Mouse (Mus musculus) CH12.LX (cell line): ENCODE measurements around the gene Zmynd10. TPM values are rescaled to one million over a fixed set of nuclear protein-coding genes. Genes with fewer than 3 reads are reported as not detected.

ENCODE experiments used
- DNase-seq: peaks from one replicate; pipeline ENCODE4 v3.0.0-alpha.2; 2013; ENCODE audit errors: extremely low read depth
- H3K27ac ChIP-seq: 2 replicates; pipeline ENCODE4 v1.5.1; 2012; ENCODE audit warnings: low read depth, mild to moderate bottlenecking, control low read depth, moderate library complexity; ENCODE audit not compliant: insufficient read depth
- H3K27me3 ChIP-seq: replicated peaks from 2 replicates; pipeline ENCODE3; 2012; ENCODE audit warnings: inconsistent platforms
- H3K36me3 ChIP-seq, 2 experiments: replicated peaks in 1 of 2; 2 replicates each; pipeline versions ENCODE3 to v1.6.1; 2012; ENCODE audit warnings: inconsistent platforms in 1 of 2, low read length in 1 of 2, mild to moderate bottlenecking in 1 of 2, mixed read lengths in 1 of 2, moderate library complexity in 1 of 2; ENCODE audit not compliant: control insufficient read depth in 1 of 2, insufficient read depth in 1 of 2
- H3K4me1 ChIP-seq, 2 experiments: 2 replicates each; pipeline ENCODE4 v1.6.1; 2012; ENCODE audit warnings: inconsistent platforms in 1 of 2, moderate library complexity in 1 of 2; ENCODE audit not compliant: insufficient read depth in 2 of 2, control insufficient read depth in 1 of 2
- H3K4me2 ChIP-seq: 2 replicates; pipeline ENCODE4 v1.6.1; 2012; ENCODE audit warnings: low read depth, mild to moderate bottlenecking, control low read depth; ENCODE audit not compliant: poor library complexity, insufficient read depth, severe bottlenecking
- H3K4me3 ChIP-seq, 3 experiments: fragments of 150-350 bp in 1 of 3; sonication (generic) in 1 of 3; replicated peaks in 1 of 3; 2 replicates each; pipeline versions ENCODE3 to v1.5.1; 2011 to 2012; ENCODE audit warnings: low read depth in 2 of 3, low read length in 2 of 3, mild to moderate bottlenecking in 2 of 3, moderate library complexity in 2 of 3, control low read depth in 1 of 3, improper control_type of control experiment in 1 of 3, inconsistent platforms in 1 of 3, mixed read lengths in 1 of 3; ENCODE audit not compliant: poor library complexity in 1 of 3
- H3K79me2 ChIP-seq: replicated peaks from 2 replicates; pipeline ENCODE4 v1.6.1; 2012; ENCODE audit warnings: mild to moderate bottlenecking, moderate library complexity; ENCODE audit not compliant: control insufficient read depth, poor library complexity, insufficient read depth, severe bottlenecking; ENCODE audit errors: extremely low read depth
- H3K9ac ChIP-seq: 2 replicates; pipeline ENCODE4 v1.6.1; 2012; ENCODE audit warnings: low read depth, mild to moderate bottlenecking, control low read depth, moderate library complexity; ENCODE audit not compliant: insufficient read depth
- H3K9me3 ChIP-seq: replicated peaks from 2 replicates; pipeline ENCODE3; 2012; ENCODE audit warnings: low read length, inconsistent platforms, mixed read lengths
- BHLHE40 ChIP-seq: IDR thresholded peaks from 2 replicates; pipeline ENCODE4 v1.6.1; 2011; ENCODE audit warnings: mild to moderate bottlenecking, low read depth, low read length, improper control_type of control experiment
- CTCF ChIP-seq, 2 experiments: IDR thresholded peaks in 1 of 2; conservative IDR thresholded peaks in 1 of 2; 2 replicates each; pipeline ENCODE4 v1.5.1; 2011 to 2012; ENCODE audit warnings: low read depth in 2 of 2, low read length in 2 of 2, improper control_type of control experiment in 1 of 2, inconsistent platforms in 1 of 2, mild to moderate bottlenecking in 1 of 2, moderate library complexity in 1 of 2
- E2F4 ChIP-seq: IDR thresholded peaks from 2 replicates; pipeline ENCODE4 v1.6.1; 2011; ENCODE audit warnings: low read depth, low read length, improper control_type of control experiment; ENCODE audit not compliant: insufficient replicate concordance
- ELF1 ChIP-seq: IDR thresholded peaks from 2 replicates; pipeline ENCODE4 v1.6.1; 2014; ENCODE audit warnings: low read depth, mild to moderate bottlenecking, inconsistent platforms, low read length, improper control_type of control experiment
- ETS1 ChIP-seq: conservative IDR thresholded peaks from 2 replicates; pipeline ENCODE4 v1.6.1; 2012; ENCODE audit warnings: low read depth, mild to moderate bottlenecking, inconsistent platforms, low read length, improper control_type of control experiment, moderate library complexity
- IRF4 ChIP-seq: IDR thresholded peaks from 2 replicates; pipeline ENCODE4 v1.6.1; 2014; ENCODE audit warnings: low read depth, mild to moderate bottlenecking, inconsistent platforms, low read length, improper control_type of control experiment
- JUND ChIP-seq: conservative IDR thresholded peaks from 2 replicates; pipeline ENCODE4 v1.6.1; 2011; ENCODE audit warnings: low read depth, low read length, improper control_type of control experiment
- KAT2A ChIP-seq: IDR thresholded peaks from 2 replicates; pipeline ENCODE4 v1.6.1; 2012; ENCODE audit warnings: low read length, improper control_type of control experiment, inconsistent platforms; ENCODE audit not compliant: insufficient replicate concordance
- MAX ChIP-seq: IDR thresholded peaks from 2 replicates; pipeline ENCODE4 v1.6.1; 2011; ENCODE audit warnings: low read length, improper control_type of control experiment
- MAZ ChIP-seq: IDR thresholded peaks from 2 replicates; pipeline ENCODE4 v1.6.1; 2012; ENCODE audit warnings: low read depth, mild to moderate bottlenecking, inconsistent platforms, low read length, improper control_type of control experiment, moderate library complexity
- MEF2A ChIP-seq: IDR thresholded peaks from 2 replicates; pipeline ENCODE4 v1.6.1; 2014; ENCODE audit warnings: low read depth, mild to moderate bottlenecking, inconsistent platforms, low read length, improper control_type of control experiment, borderline replicate concordance
- MXI1 ChIP-seq: IDR thresholded peaks from 2 replicates; pipeline ENCODE4 v1.6.1; 2011; ENCODE audit warnings: mild to moderate bottlenecking, low read depth, low read length, improper control_type of control experiment
- MYC ChIP-seq: IDR thresholded peaks from 2 replicates; pipeline ENCODE4 v1.6.1; 2011; ENCODE audit warnings: low read depth, mild to moderate bottlenecking, improper control_type of control experiment, low read length
- NELFE ChIP-seq: IDR thresholded peaks from 2 replicates; pipeline ENCODE4 v1.6.1; 2011; ENCODE audit warnings: low read depth, low read length, improper control_type of control experiment
- NRF1 ChIP-seq: IDR thresholded peaks from 2 replicates; pipeline ENCODE4 v1.6.1; 2014; ENCODE audit warnings: low read depth, mild to moderate bottlenecking, inconsistent platforms, low read length, improper control_type of control experiment, moderate library complexity
- PAX5 ChIP-seq: IDR thresholded peaks from 2 replicates; pipeline ENCODE4 v1.6.1; 2012; ENCODE audit warnings: low read length, inconsistent platforms, mixed read lengths
- POLR2AphosphoS2 ChIP-seq: IDR thresholded peaks from 2 replicates; pipeline ENCODE4 v1.6.1; 2011; ENCODE audit warnings: low read depth, low read length, improper control_type of control experiment
- RAD21 ChIP-seq: IDR thresholded peaks from 2 replicates; pipeline ENCODE4 v1.6.1; 2011; ENCODE audit warnings: low read depth, mild to moderate bottlenecking, low read length, improper control_type of control experiment, moderate library complexity
- RCOR1 ChIP-seq: conservative IDR thresholded peaks from 2 replicates; pipeline ENCODE4 v1.6.1; 2012; ENCODE audit warnings: low read depth, mild to moderate bottlenecking, inconsistent platforms, low read length, improper control_type of control experiment
- SIN3A ChIP-seq: IDR thresholded peaks from 2 replicates; pipeline ENCODE4 v1.6.1; 2012; ENCODE audit warnings: low read length, improper control_type of control experiment, inconsistent platforms
- SMC3 ChIP-seq: IDR thresholded peaks from 2 replicates; pipeline ENCODE4 v1.6.1; 2011; ENCODE audit warnings: low read depth, low read length, improper control_type of control experiment
- TCF12 ChIP-seq: IDR thresholded peaks from 2 replicates; pipeline ENCODE4 v1.6.1; 2014; ENCODE audit warnings: low read depth, mild to moderate bottlenecking, inconsistent platforms, low read length, improper control_type of control experiment
- UBTF ChIP-seq: IDR thresholded peaks from 2 replicates; pipeline ENCODE4 v1.6.1; 2012; ENCODE audit warnings: low read depth, mild to moderate bottlenecking, inconsistent platforms, low read length, improper control_type of control experiment, moderate library complexity
- USF2 ChIP-seq: conservative IDR thresholded peaks from 2 replicates; pipeline ENCODE4 v1.6.1; 2011; ENCODE audit warnings: low read depth, low read length, improper control_type of control experiment
- ZC3H11A ChIP-seq: IDR thresholded peaks from 2 replicates; pipeline ENCODE4 v1.6.1; 2012; ENCODE audit warnings: low read depth, mild to moderate bottlenecking, inconsistent platforms, low read length, improper control_type of control experiment
- ZNF384 ChIP-seq: IDR thresholded peaks from 2 replicates; pipeline ENCODE4 v1.6.1; 2012; ENCODE audit warnings: low read depth, low read length, improper control_type of control experiment, inconsistent platforms
- dilution Hi-C: fragments of 300-500 bp; cut with MboI; formaldehyde crosslinking; loops from 2 replicates; pipeline ENCODE4 v1.14.3; 2020; ENCODE audit warnings: low sequenced_read_pairs; ENCODE audit not compliant: extremely low pct_unique_long_range_greater_than_20kb, extremely low pct_ligation_motif_present
- in situ Hi-C: fragments of 300-500 bp; cut with MboI; formaldehyde crosslinking; loops from 3 replicates; pipeline ENCODE4 v1.14.3; 2019; ENCODE audit warnings: low sequenced_read_pairs, low pct_ligation_motif_present, low pct_unique_long_range_greater_than_20kb, mixed read lengths
- polyA plus RNA-seq: library from polyadenylated mRNA; unstranded; fragments of >175 nt; gene quantifications from 2 replicates; pipeline ENCODE4 v1.2.1, GENCODE M21; 2012; ENCODE audit warnings: low read depth; ENCODE audit not compliant: insufficient read length
- total RNA-seq, 2 experiments: library from RNA; depleted of rRNA; stranded (reverse); fragments of 300-350 nt in 1 of 2; fragments of >200 nt in 1 of 2; gene quantifications; 2 replicates each; pipeline ENCODE4 v1.2.3; 2012 to 2014

Gene Zmynd10
- total and polyA plus RNA-seq, 3 experiments: 0.34 to 0.63 TPM; not detected in 1

- no peaks in the 10 kb centered on the region for H3K4me1 ChIP-seq
- TF ChIP-seq ZNF384 (no peak), JUND (no peak), USF2 (no peak), IRF4 (no peak), MAZ (no peak), KAT2A (no peak), MEF2A (no peak), RAD21 (no peak), NRF1 (no peak)
- H3K36me3 ChIP-seq: no peaks in the 10 kb centered on the region
- no peak for DNase-seq
- H3K9ac ChIP-seq: no peak overlapping the region
- no peak overlapping the region for H3K27ac ChIP-seq
- in situ Hi-C loops (loop anchor here (5.0 kb wide), 1 partner anchor 145 kb away; no protein-coding TSS in a partner anchor), dilution Hi-C loops (no loop called here)
- peaks cover 87% of the 10 kb centered on the region for H3K27me3 ChIP-seq
- H3K9me3 ChIP-seq: no peaks in the 10 kb centered on the region
- H3K79me2 ChIP-seq: no peaks in the 10 kb centered on the region
- no peak overlapping the region for H3K4me2 ChIP-seq
- H3K4me3 ChIP-seq: no peak overlapping the region
Observed at GRCm38 (mm10) chr9:107512326-107512725, 34.8 kb upstream of the Zmynd10 start.

GRCm38 (mm10) chr9:107514303-107514955 lies 32.7 kb upstream of the Zmynd10 start:
- dilution Hi-C loops: no loop called here
- Histone ChIP-seq H3K9ac (no peak overlapping the region), H3K4me2 (no peak overlapping the region), H3K79me2 (no peaks in the 10 kb centered on the region), H3K27ac (no peak overlapping the region), H3K9me3 (no peaks in the 10 kb centered on the region), H3K4me1 (0 out of 4 replicates have a peak, but pooled peaks cover 0 to 3% of the 10 kb centered on the region in 2 experiments), H3K36me3 (no peaks in the 10 kb centered on the region), H3K27me3 (peaks cover 81% of the 10 kb centered on the region), H3K4me3 (no peak overlapping the region)
- DNase-seq: peak; percentile 65
- TF ChIP-seq MYC (no peak), IRF4 (0 out of 2 replicates have a peak, but pooled peaks have one; percentile 30), CTCF (conservative IDR thresholded peaks at IDR 0.05 in 1 of 2, IDR thresholded peaks at IDR 0.05 in 1 of 2; ENCODE audit: low read depth in 2 of 2, low read length in 2 of 2) (peak; percentile 95 to 98), UBTF (no peak), NRF1 (no peak), ELF1 (0 out of 2 replicates have a peak, but pooled peaks have one; percentile 10), E2F4 (no peak), TCF12 (no peak), PAX5 (no peak), POLR2AphosphoS2 (no peak), BHLHE40 (no peak), ZC3H11A (peak; percentile 29; the same call in 1 of the 2 replicates), SIN3A (no peak), MXI1 (no peak), RAD21 (peak; percentile 98), RCOR1 (no peak), USF2 (no peak), MEF2A (0 out of 2 replicates have a peak, but pooled peaks have one; percentile 20), NELFE (0 out of 2 replicates have a peak, but pooled peaks have one; percentile 41), MAX (peak; percentile 25; the same call in 1 of the 2 replicates), MAZ (0 out of 2 replicates have a peak, but pooled peaks have one; percentile 30), ETS1 (no peak), SMC3 (peak; percentile 89), JUND (no peak)
- in situ Hi-C loops: loop anchor here (5.0 kb wide), 1 partner anchor 147 kb away; no protein-coding TSS in a partner anchor
